Mouse (Mus musculus): ENCODE measurements around the gene Zswim8.

GRCm38 (mm10) chr14:20673735-20674063, 33.7 kb upstream of the Zswim8 start:
- TF ChIP-seq CTCF (IDR thresholded peaks at IDR 0.05; ENCODE audit: control insufficient read depth, insufficient read depth, insufficient replicate concordance, low read depth, low read length) (no peak), POLR2A (IDR thresholded peaks at IDR 0.05; ENCODE audit: control insufficient read depth, low read depth, low read length) (no peak)
